Comparison of ENCODE assay signal across 21 mouse cellular contexts in the genomic region with DNA sequence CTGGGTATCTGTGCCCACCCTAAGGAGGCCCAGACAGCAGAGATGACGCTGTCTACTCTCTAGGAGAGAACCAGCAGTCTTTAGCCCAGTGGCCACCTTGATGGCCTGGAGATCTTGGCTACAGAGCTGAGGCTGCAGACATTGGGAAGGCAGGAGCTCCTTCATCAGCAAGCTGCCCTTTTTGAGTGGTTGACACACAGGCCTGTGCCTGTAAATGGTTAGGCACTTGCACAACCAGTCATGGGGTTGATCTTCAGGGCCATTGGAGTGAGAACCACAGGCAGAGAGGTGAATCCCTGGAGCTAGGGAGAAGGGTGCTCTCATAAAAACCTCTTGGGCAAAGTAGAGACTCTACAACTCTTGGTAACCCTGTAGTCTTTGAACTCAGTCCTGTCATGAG.
"Had no signal": no experiment of that assay in that cellular context is flagged by ENCODE, and none has a peak within 500 bp of the region (broad histone marks: within the 10 kb centered on the region; RNA-seq: fewer than 3 reads in every experiment).

No protein-coding gene starts in this region.

- H3K4me2 ChIP-seq: intestine, embryonic 15.5 days; kidney, embryonic 15.5 days; limb, embryonic 12.5 days; limb, embryonic 15.5 days; lung, embryonic 14.5 days; midbrain, embryonic 13.5 days; neural tube, embryonic 12.5 days; neural tube, embryonic 15.5 days had no signal

- H3K4me1 ChIP-seq: limb, embryonic 12.5 days; midbrain, embryonic 13.5 days; neural tube, embryonic 12.5 days; neural tube, embryonic 15.5 days had no signal

- H3K9ac ChIP-seq: intestine, embryonic 15.5 days; kidney, embryonic 15.5 days; limb, embryonic 12.5 days; limb, embryonic 15.5 days; liver, embryonic 14.5 days; lung, embryonic 14.5 days; midbrain, embryonic 13.5 days; neural tube, embryonic 12.5 days; neural tube, embryonic 15.5 days had no signal

- H3K27me3 ChIP-seq: intestine, embryonic 15.5 days; kidney, embryonic 15.5 days; limb, embryonic 12.5 days; limb, embryonic 15.5 days; midbrain, embryonic 13.5 days; neural tube, embryonic 12.5 days; neural tube, embryonic 15.5 days had no signal

- ATAC-seq: intestine, embryonic 15.5 days; lung, postnatal 0 days; midbrain, embryonic 13.5 days; midbrain, embryonic 16.5 days had no signal

- H3K4me3 ChIP-seq: intestine, embryonic 15.5 days; kidney, embryonic 15.5 days; limb, embryonic 12.5 days; limb, embryonic 15.5 days; midbrain, embryonic 13.5 days; neural tube, embryonic 12.5 days; neural tube, embryonic 15.5 days had no signal

- H3K36me3 ChIP-seq: intestine, embryonic 15.5 days; kidney, embryonic 15.5 days; limb, embryonic 12.5 days; limb, embryonic 15.5 days; midbrain, embryonic 13.5 days; neural tube, embryonic 12.5 days; neural tube, embryonic 15.5 days had no signal

- H3K9me3 ChIP-seq: intestine, embryonic 15.5 days; kidney, embryonic 15.5 days; limb, embryonic 12.5 days; limb, embryonic 15.5 days; midbrain, embryonic 13.5 days; neural tube, embryonic 12.5 days; neural tube, embryonic 15.5 days had no signal

- DNase-seq: kidney, adult 11 months; kidney, adult 8-10 months; kidney, postnatal 10 days; kidney, postnatal 36 days; left cerebral cortex, postnatal 4 days; lung, embryonic 14.5 days; right cerebral cortex, adult 18-20 months; right cerebral cortex, postnatal 14 days; thymus, adult 2 months; thymus, postnatal 25 days had no signal

- H3K27ac ChIP-seq: intestine, embryonic 15.5 days; kidney, embryonic 15.5 days; limb, embryonic 12.5 days; limb, embryonic 15.5 days; liver, embryonic 14.5 days; midbrain, embryonic 13.5 days; neural tube, embryonic 12.5 days; neural tube, embryonic 15.5 days; stomach, postnatal 0 days had no signal
